Mouse (Mus musculus) midbrain, embryonic 10.5 days (tissue): ENCODE measurements at regions not wholly inside any gene's neighbourhood (a gene's known extent, or its start where the extent isn't known, plus 50 kb on each side); places are given as distances from the start of the nearest gene placed in this dataset.

ENCODE experiments used
- DNase-seq: peaks from one replicate; pipeline ENCODE4 v3.0.0-alpha.2; 2017; ENCODE audit warnings: low spot score
- H3K27ac ChIP-seq: fragments of 300-500 bp; sonication (generic); replicated peaks from 2 replicates; pipeline ENCODE4 v1.5.1; 2016; ENCODE audit warnings: mild to moderate bottlenecking
- H3K27me3 ChIP-seq: fragments of 300-500 bp; sonication (generic); 2 replicates; pipeline ENCODE4 v1.6.1; 2016; ENCODE audit warnings: low read depth, mild to moderate bottlenecking; ENCODE audit not compliant: poor library complexity, severe bottlenecking
- H3K36me3 ChIP-seq: fragments of 300-500 bp; sonication (generic); 2 replicates; pipeline ENCODE4 v1.6.1; 2016; ENCODE audit warnings: mild to moderate bottlenecking, moderate library complexity
- H3K4me1 ChIP-seq: fragments of 300-500 bp; sonication (generic); 2 replicates; pipeline ENCODE4 v1.6.1; 2016
- H3K4me3 ChIP-seq: fragments of 300-500 bp; sonication (generic); 2 replicates; pipeline ENCODE4 v1.5.1; 2016; ENCODE audit warnings: mild to moderate bottlenecking, moderate library complexity
- H3K9me3 ChIP-seq: fragments of 300-500 bp; sonication (generic); replicated peaks from 2 replicates; pipeline ENCODE4 v1.6.1; 2016; ENCODE audit warnings: mild to moderate bottlenecking
- WGBS: fragments of 180-500 bp; shearing (Covaris S2); methylation state at CpG from one replicate; pipeline ENCODE4 v1.1.7; 2016; 5-methylcytosine and 5-hydroxymethylcytosine counted together

GRCm38 (mm10) chr1:105112762-105113525, 243.6 kb downstream of the Rnf152 start:
- Histone ChIP-seq H3K27me3 (no peaks in the 10 kb centered on the region), H3K9me3 (no peaks in the 10 kb centered on the region), H3K4me3 (no peak overlapping the region), H3K4me1 (no peaks in the 10 kb centered on the region), H3K27ac (no peak overlapping the region), H3K36me3 (no peaks in the 10 kb centered on the region)
- no peak for DNase-seq
- 83% methylated on average over 1 of the region's 1 CpGs for WGBS

DNA sequence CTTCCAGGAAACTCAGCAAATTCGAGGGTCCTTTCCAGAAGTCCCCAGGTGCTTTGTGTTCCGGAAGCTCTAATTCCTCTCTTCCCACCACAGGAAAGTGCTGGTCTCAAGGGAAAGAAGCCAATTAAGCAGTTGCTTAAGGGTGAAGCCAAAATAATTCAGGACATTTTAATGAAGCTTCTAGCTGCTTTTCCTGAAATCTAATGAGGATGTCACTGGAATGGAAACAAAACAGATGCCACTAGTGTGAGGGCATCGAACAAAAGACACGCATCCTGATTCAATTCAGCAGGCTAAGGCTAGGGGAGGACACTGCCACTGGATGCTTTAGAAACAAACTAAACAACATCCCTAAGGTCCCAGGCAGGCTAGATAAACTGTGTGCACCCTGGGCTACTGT, 245.3 kb downstream of the Rnf152 start:
- no peaks in the 10 kb centered on the region for H3K27me3 ChIP-seq
- no peak for DNase-seq
- H3K4me3 ChIP-seq = no peak overlapping the region
- H3K27ac ChIP-seq = no peak overlapping the region
- WGBS = 60% methylated on average over 4 of the region's 4 CpGs
- no peaks in the 10 kb centered on the region for H3K4me1 ChIP-seq
- H3K36me3 ChIP-seq = no peaks in the 10 kb centered on the region
- no peaks in the 10 kb centered on the region for H3K9me3 ChIP-seq

DNA sequence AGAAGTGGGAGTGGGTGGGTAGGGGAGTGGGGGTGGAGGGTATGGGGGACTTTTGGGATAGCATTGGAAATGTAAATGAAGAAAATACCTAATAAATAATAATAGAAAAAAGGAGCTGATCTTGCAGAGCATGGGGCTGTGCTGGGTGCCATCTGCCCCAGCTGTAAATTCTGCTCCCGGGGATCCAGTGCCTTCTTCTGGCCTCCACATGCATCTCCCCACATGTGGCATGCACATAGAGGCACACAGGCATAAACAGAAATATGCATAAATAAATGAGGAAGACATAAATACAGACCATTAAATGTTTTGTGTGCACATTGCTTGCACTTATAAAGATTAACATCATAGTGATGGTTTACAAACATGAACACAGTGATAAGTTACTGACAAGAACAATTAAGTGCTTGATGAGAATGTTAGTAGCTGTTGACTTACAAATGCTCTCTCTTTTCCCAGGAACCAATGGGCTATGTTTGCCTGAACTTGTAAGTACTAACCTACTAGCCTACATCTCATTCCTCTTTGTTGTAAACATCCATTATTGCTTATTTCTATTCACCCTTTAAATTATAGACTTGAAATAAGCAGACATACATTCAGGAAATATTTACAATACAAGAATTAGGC, 245.8 kb downstream of the Rnf152 start:
- Histone ChIP-seq H3K9me3 (no peaks in the 10 kb centered on the region), H3K4me3 (no peak overlapping the region), H3K36me3 (no peaks in the 10 kb centered on the region), H3K27ac (no peak overlapping the region), H3K27me3 (no peaks in the 10 kb centered on the region), H3K4me1 (no peaks in the 10 kb centered on the region)
- no peak for DNase-seq
- WGBS = 93% methylated on average over 1 of the region's 1 CpGs

DNA sequence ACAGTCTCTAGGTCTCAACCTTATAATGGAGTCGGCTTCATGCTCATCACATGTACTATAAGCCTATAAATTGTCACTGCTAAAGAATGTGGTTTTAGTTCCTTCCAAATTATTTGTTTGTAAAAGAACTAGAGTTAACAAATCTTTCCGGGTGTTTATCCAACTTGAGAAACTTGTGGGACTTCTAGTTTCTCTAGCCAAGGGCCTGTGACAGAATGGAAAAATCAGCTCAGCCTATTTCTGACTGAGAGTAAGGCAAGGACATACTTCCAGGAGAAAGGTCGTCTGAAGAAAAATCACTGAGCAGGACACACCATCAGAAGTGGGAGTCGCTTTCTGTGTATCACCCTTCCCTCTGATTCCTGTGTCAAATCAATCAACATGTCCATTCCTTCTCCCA, 248.7 kb downstream of the Rnf152 start:
- no peaks in the 10 kb centered on the region for H3K9me3 ChIP-seq

DNA sequence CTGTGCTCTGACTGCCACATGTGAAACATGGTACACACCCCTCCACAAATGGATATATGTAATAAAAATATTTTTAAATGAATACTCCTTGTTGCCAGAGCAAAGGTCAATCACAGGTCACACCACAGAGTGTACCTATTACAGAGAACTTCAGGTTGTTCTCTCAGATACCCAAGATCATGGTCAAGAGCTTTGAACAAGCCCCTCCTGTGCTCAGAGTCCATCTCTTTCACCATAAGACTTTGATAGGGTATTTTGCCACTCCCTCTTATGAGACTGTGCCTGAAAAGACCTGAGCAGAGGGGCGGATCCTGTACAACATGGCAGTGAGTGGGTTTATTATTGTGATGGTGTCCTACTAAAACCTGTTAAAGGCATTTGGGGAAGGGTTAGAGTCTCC, 249.3 kb downstream of the Rnf152 start:
- Histone ChIP-seq H3K36me3 (no peaks in the 10 kb centered on the region), H3K9me3 (no peaks in the 10 kb centered on the region), H3K4me1 (no peaks in the 10 kb centered on the region), H3K27ac (no peak overlapping the region), H3K4me3 (no peak overlapping the region), H3K27me3 (no peaks in the 10 kb centered on the region)
- no peak for DNase-seq
- 91% methylated on average over 1 of the region's 1 CpGs for WGBS

More for the DNA sequence above, 248.7 kb downstream of the Rnf152 start:
- H3K27ac ChIP-seq = no peak overlapping the region
- H3K4me3 ChIP-seq = no peak overlapping the region
- no peaks in the 10 kb centered on the region for H3K36me3 ChIP-seq
- no peak for DNase-seq
- no peaks in the 10 kb centered on the region for H3K27me3 ChIP-seq
- 89% methylated on average over 4 of the region's 4 CpGs for WGBS
- no peaks in the 10 kb centered on the region for H3K4me1 ChIP-seq

DNA sequence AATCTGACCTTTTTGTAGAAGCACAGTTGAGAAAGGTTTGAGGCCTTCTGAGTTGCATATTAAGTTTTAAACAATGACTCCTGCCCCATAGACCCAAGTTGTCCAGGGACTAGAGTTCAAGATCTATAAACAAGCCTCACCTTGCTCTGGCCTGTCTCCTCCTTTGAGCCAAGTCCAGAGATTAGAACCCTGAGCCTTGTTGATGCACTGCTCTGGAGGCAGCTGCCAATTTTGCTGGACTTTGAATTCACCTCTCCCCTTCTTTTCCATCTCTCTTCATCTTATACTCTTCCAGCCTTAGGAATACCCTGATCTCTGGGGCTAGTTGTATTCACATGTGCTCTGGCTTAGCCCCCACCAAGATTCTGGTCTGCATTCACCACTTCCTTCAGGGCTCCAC, 251.3 kb downstream of the Rnf152 start:
- Histone ChIP-seq H3K9me3 (no peaks in the 10 kb centered on the region), H3K27ac (no peak overlapping the region), H3K4me3 (no peak overlapping the region), H3K4me1 (no peaks in the 10 kb centered on the region), H3K36me3 (no peaks in the 10 kb centered on the region), H3K27me3 (no peaks in the 10 kb centered on the region)
- no peak for DNase-seq

DNA sequence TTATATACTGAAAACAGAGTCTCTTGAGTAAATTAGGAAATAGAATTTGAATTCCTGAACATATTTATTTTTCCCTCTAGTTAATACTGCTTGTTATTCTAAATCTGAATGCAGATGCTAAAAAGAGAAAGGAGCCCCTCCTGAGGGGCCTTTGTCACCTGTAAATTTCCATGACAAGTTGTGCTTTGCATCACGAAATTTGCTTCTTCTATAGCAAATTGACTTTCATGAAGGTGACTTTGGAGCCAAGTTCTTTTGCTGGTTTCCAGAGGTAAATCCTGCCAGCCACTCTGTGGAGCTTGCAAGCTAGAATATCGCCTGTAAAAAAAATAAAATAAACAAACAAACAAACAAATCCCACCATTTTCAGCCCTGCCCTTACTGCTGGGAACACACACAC, 261.4 kb downstream of the Rnf152 start:
- H3K4me1 ChIP-seq = peaks cover 4% of the 10 kb centered on the region; the same call in 1 of the 2 replicates
- WGBS = 51% methylated on average over 2 of the region's 2 CpGs
- H3K27me3 ChIP-seq = no peaks in the 10 kb centered on the region
- no peaks in the 10 kb centered on the region for H3K36me3 ChIP-seq
- H3K27ac ChIP-seq = no peak overlapping the region
- DNase-seq = no peak
- no peak overlapping the region for H3K4me3 ChIP-seq
- H3K9me3 ChIP-seq = no peaks in the 10 kb centered on the region

DNA sequence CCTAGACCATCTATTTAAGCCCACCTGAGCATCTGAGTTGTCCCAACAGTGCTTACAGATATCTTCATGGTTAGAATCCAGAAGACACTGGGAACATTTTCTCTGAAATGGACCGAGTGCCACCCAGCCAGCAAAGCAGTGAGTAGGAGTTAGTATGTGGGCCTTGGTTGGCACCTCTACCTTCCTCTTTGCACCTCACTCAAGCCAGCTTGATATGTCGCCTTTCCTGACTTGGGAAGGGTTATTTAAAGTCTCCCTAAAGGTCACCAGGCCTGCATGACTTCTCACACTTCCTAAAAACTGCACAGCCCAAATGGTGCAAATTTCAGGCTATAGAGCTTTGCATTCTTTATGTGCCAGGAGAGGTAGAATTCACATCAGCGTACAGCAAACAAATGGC, 262.0 kb downstream of the Rnf152 start:
- 84% methylated on average over 3 of the region's 3 CpGs for WGBS
- H3K36me3 ChIP-seq = no peaks in the 10 kb centered on the region

DNA sequence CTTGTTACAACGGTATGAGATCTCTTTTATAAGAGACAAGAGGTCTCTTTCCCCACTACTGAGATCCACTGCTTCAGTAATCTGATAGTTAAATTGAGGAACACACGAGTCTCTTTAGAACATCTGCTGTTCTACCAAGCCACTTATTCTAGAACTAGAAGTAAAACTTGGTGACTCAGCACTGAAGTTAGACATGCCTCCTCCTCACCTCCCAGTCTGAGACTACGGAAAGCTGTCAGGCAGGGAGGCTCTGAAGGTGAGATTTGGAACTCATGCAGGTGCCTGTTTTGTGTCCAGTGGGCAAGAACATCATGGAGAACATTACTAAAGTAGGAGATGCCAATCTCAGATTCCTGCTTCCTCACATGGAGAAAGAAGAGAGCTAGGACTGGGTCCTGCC, 262.6 kb downstream of the Rnf152 start:
- WGBS = 92% methylated on average over 3 of the region's 3 CpGs
- Histone ChIP-seq H3K27me3 (no peaks in the 10 kb centered on the region), H3K36me3 (no peaks in the 10 kb centered on the region), H3K4me1 (peaks cover 4% of the 10 kb centered on the region; the same call in 1 of the 2 replicates), H3K9me3 (no peaks in the 10 kb centered on the region), H3K27ac (no peak overlapping the region), H3K4me3 (no peak overlapping the region)
- DNase-seq = no peak

More for the DNA sequence above, 262.0 kb downstream of the Rnf152 start:
- H3K4me1 ChIP-seq = peaks cover 4% of the 10 kb centered on the region; the same call in 1 of the 2 replicates
- no peak for DNase-seq
- H3K9me3 ChIP-seq = no peaks in the 10 kb centered on the region
- no peak overlapping the region for H3K4me3 ChIP-seq
- H3K27me3 ChIP-seq = no peaks in the 10 kb centered on the region
- H3K27ac ChIP-seq = no peak overlapping the region

DNA sequence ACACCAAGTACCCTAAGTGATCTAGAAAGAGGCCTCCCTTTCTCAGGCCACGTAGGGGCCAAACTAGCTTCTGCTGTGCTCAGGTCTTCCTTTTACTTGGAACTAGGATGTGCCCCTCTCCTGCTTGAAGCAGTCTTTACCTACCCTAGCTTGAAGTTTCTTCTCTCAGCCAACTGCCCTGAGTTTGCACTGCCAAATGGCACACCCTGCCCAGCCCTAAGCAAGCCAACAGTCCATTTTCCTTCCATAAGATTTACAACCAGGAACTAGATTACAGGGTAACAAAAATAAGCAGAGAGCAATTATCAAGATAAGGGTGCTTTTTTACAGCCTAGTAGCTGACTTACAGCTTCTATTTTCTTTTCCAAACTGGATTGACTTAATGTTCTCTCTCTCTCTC, 263.5 kb downstream of the Rnf152 start:
- Histone ChIP-seq H3K9me3 (no peaks in the 10 kb centered on the region), H3K27ac (no peak overlapping the region; the same call in 1 of the 2 replicates), H3K4me3 (no peak overlapping the region), H3K27me3 (no peaks in the 10 kb centered on the region), H3K4me1 (peaks cover 4% of the 10 kb centered on the region; the same call in 1 of the 2 replicates), H3K36me3 (no peaks in the 10 kb centered on the region)
- 57% methylated on average over 1 of the region's 1 CpGs for WGBS
- no peak for DNase-seq

DNA sequence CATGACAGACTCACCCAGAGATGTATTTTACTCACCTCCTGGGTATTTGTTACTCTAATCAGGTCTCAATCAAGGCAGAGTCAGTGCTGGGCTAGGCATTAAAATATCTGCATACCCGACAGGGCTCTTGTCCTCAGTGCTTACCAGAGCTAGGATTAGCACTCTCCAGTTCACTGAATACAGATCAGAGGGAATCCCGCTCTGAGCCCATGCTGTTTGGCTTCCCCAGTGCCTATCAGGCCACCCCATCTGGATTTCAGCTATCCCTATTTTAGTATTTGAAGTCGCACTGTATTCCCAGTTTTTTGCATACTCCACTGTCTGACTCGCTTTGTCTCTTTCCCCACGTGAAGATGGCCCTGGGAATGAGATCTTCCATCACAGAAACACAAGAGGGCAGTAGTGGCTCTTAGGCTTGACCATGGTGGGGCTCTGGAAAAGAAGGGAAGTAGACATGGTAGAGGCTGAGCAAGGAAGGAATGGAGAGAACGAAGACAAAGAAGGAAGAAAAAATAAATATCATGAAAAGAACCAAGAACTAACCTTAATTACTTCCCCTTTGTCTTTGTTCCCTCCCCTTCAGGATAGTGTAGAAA, 264.1 kb downstream of the Rnf152 start:
- peak; percentile 34 for DNase-seq
- Histone ChIP-seq H3K9me3 (no peaks in the 10 kb centered on the region), H3K36me3 (no peaks in the 10 kb centered on the region), H3K4me1 (peaks cover 4% of the 10 kb centered on the region; the same call in 1 of the 2 replicates), H3K4me3 (no peak overlapping the region), H3K27me3 (no peaks in the 10 kb centered on the region), H3K27ac (0 out of 2 replicates have a peak overlapping the region, but pooled peaks have one; percentile 49)
- WGBS = 12% methylated on average over 6 of the region's 6 CpGs

DNA sequence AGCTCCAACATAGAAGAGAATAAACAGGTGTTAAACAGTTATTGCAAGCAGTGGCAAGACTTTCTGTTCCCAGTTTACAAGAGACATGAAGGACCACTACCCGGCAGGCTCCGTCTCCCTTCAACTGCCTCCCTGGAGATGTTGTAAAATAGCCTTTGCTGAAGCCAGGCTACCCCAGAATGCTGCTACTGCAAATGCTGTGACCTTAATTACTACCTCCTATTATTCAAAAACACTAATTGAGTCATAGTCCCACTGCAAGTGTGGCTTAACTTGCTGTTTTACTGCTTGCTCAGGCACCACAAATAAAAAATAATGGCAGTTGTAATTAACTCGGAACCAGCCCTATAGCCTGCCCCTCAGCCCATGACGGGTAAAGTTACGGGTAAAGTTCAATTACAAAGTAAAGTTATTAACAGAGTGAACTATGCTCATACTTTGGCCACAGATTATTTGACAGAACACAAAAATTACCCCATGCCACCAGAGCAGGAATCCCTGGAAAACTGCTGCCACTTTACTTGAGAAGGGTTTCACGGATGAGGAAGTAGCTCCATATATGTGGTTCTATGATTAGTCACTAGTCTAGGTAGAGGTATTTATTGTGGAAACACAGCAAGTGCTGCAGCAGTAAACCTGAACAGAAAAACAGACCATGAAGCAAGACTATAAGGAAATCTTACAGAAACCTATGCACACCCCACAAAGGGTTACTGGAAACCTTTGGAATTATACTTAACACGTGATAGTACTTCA, 267.6 kb downstream of the Rnf152 start:
- H3K4me1 ChIP-seq = peaks cover 4% of the 10 kb centered on the region; the same call in 1 of the 2 replicates
- no peaks in the 10 kb centered on the region for H3K27me3 ChIP-seq
- no peaks in the 10 kb centered on the region for H3K9me3 ChIP-seq
- 86% methylated on average over 7 of the region's 7 CpGs for WGBS
- H3K27ac ChIP-seq = no peak overlapping the region
- no peak overlapping the region for H3K4me3 ChIP-seq
- no peak for DNase-seq
- H3K36me3 ChIP-seq = no peaks in the 10 kb centered on the region
